Mouse (Mus musculus): Measurements from ENCODE around the gene Gcnt2.

DNA sequence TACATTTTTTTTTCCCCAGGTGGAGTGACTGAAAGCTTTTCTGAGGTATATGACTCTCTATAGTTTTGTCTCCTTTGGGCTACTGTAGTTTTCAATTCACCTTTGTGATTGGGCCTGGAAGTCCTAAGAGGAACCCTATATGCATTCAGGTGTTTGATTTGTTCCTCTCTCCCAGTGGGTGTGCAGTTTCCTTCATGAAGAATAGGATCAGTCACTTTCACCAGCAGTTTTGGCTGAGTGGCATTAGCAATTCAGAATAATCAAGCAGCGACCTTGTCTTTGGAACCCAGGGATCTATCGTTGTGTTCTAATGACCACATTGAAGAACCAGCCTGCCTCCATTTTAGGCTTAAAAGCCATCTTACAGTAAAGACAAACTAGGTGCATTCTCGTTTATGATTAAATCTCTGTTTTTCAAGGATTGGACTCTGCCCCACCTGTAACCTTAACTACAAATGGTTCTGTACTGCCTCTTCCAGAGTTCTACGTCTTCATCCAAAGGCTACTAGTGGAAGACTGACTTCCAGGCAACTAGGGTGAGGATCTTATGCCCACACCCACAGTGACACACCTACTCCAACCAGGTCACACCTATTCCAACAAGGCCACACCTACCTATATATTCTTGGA lies 110.3 kb downstream of the Gcnt2 start:
- no peak for TF ChIP-seq ZNF384 (IDR thresholded peaks at IDR 0.05; ENCODE audit: low read depth, low read length)
- no peak for TF ChIP-seq MAFK (IDR thresholded peaks at IDR 0.05; ENCODE audit: insufficient read depth, low read depth, low read length)
- TF ChIP-seq ZC3H11A (IDR thresholded peaks at IDR 0.05; ENCODE audit: borderline replicate concordance, low read depth, low read length), result no peak
- TF ChIP-seq CHD2 (IDR thresholded peaks at IDR 0.05; ENCODE audit: low read depth, low read length), result no peak
